Mouse (Mus musculus) leukemia stem cell, adult 10-12 weeks (primary cell): ENCODE measurements around the gene Cisd1. TPM values are rescaled to one million over a fixed set of nuclear protein-coding genes. Genes with fewer than 3 reads are reported as not detected.

Source experiments
- polyA plus RNA-seq: library from polyadenylated mRNA; stranded (reverse); fragments of >175 nt; gene quantifications from 2 replicates; pipeline ENCODE4 v1.2.3, GENCODE M21; 2012; ENCODE audit warnings: low replicate concordance

Gene Cisd1
- 25.8 and 35.9 TPM in 2 replicates for polyA plus RNA-seq

DNA sequence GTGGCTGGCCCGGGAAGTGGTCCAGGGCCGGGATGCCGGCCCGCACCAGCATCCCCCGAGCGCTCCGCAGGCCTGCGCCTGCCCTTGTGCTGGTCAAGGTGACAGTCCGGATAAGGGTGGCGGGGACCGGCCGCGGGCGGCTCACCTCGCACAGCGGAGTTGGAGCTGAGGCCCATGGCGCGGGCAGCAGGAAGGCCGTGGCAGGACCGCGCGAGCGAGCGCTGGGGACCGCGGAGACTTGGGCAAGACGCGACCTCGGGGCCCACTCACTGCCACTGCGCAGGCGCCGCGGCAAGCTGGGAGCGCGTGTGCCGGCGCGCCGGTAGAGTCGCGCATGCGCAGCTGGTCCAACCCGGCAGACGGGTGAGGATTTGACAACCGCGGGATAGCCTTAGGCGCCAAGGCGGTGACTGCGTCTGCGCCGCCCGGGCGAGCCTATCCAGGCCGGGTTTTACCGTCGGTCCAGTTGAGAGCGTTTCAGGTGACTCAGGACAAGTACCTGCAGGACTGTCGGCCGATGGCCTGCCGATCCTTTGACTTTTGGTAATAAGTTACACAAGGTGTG, at the start of gene Cisd1:
Gene Cisd1, minus strand, starts transcription at position 376 of the 565 bp plus-strand sequence.

DNA sequence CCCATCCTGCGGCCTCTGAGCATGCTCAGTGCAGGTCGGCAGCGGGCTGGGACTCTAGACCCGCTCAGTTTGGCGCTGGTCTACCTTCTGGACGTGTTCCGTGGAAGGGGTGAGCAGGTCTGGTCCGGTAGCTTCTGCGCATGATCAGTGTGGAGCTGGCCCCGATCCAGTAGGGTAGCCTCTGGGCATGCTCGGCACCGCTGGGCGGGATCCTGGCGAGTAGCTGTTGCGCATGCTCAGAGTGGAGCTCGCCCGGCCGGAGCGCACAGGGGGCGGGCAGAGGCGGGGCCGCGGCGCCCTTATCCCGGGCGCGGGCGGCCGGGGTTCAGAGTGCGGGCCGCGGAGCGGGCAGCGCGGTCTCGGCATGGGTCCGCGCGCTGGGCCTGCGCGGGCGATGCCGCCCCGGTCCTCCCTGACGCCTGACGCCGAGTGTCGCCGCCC, 2.8 kb upstream of the Cisd1 start, which contains the start of gene Ipmk:
Gene Ipmk, plus strand, starts transcription at position 255 of the 441 bp plus-strand sequence.

DNA sequence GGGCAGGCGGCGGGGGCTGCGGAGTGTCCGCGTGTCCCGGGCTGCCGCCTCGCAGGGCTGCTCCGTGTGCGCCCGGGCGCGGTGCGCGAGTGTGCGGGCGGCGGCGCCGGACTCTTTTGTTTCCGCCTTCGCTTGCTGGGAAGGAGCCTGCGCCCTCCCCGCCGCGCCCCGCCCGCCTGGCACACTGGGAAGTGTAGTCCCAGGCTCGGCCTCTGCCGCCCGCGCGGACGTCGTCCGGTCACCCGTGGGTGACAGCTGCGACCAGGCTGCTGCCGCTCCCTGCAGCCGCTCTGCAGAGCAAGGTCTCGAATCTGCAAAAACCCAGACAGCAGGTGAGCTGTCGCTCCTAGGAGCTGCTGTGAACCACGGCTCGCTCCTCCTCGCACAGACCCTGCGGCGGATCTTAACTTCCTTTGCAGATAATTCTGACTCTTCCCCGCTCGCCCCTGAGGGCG, 59.6 kb downstream of the Cisd1 start, which contains the start of gene Ube2d1:
Gene Ube2d1, minus strand, starts transcription at position 137 of the 455 bp plus-strand sequence.

Other genes with a start within 250 kb of the Cisd1 start
- 0.05 and 0.36 TPM in 2 replicates for gene Bicc1, start 185.3 kb downstream of the Cisd1 start, polyA plus RNA-seq
- 3.8 and 10.1 TPM in 2 replicates for gene Tfam, start 106.7 kb downstream of the Cisd1 start, polyA plus RNA-seq
- gene Ube2d1, start 59.7 kb downstream of the Cisd1 start, polyA plus RNA-seq = 3.1 and 7.7 TPM in 2 replicates
- gene Ipmk, start 2.8 kb upstream of the Cisd1 start, polyA plus RNA-seq = 15.6 and 41.8 TPM in 2 replicates